In genomic region chr4:63253716-63254115, GRCm38 (mm10) we compare ENCODE assay signal across 14 mouse cellular contexts. TPM values are rescaled to one million over a fixed set of nuclear protein-coding genes. Genes with fewer than 3 reads are reported as not detected.
A peak's percentile ranks its signal among the peaks of the same experiment; 100 is the strongest.
DNase-seq lines count a peak whose midpoint lies in the region; ATAC-seq and TF ChIP-seq lines count a peak whose summit lies in the region.
"Had no signal": no experiment of that assay in that cellular context is flagged by ENCODE, and none has a peak within 500 bp of the region (broad histone marks: within the 10 kb centered on the region; RNA-seq: fewer than 3 reads in every experiment).

No protein-coding gene starts in this region.

- peaks cover 9% of the 10 kb centered on the region for H3K4me1 ChIP-seq in cerebellum, adult 2 months (ENCODE audit: control insufficient read depth, insufficient read depth, low read length)
- H3K4me1 ChIP-seq in limb, embryonic 13.5 days = no peaks in the 10 kb centered on the region
- H3K4me1 ChIP-seq: limb, embryonic 12.5 days had no signal

- no peaks in the 10 kb centered on the region for H3K27me3 ChIP-seq in cerebellum, adult 2 months (ENCODE audit: control insufficient read depth, insufficient read depth, low read length)
- no peaks in the 10 kb centered on the region for H3K27me3 ChIP-seq in limb, embryonic 13.5 days
- H3K27me3 ChIP-seq: limb, embryonic 12.5 days had no signal

- H3K9ac ChIP-seq in limb, embryonic 13.5 days = no peak overlapping the region
- H3K9ac ChIP-seq: limb, embryonic 12.5 days had no signal

- TF ChIP-seq CTCF in cerebellum, adult 2 months (IDR thresholded peaks at IDR 0.05; ENCODE audit: borderline replicate concordance, insufficient read depth, low read depth, low read length) = no peak
- no peak for TF ChIP-seq CTCF in left cerebral cortex, adult 2 months (IDR thresholded peaks at IDR 0.05)

- no peak for DNase-seq in cerebellum, adult 2 months
- no peak for DNase-seq in cerebellum, postnatal 14 days
- DNase-seq in left cerebral cortex, postnatal 10 days (ENCODE audit: extremely low spot score in 1 of 2, low spot score in 2 of 2) = peak; percentile 32 to 47
- no peak for DNase-seq in left cerebral cortex, adult 2 months (ENCODE audit: extremely low spot score in 1 of 2, low spot score in 2 of 2)
- peak; percentile 54 to 65 for DNase-seq in heart, postnatal 14 days
- DNase-seq in B cell, adult 2 months = no peak
- DNase-seq: kidney, postnatal 10 days had no signal

- 84% methylated on average over 6 of the region's 6 CpGs for WGBS in cerebellum, adult 2 months
- 90% methylated on average over 6 of the region's 6 CpGs for WGBS in limb, embryonic 13.5 days

- no peak overlapping the region for H3K4me2 ChIP-seq in limb, embryonic 13.5 days (replicated peaks)
- H3K4me2 ChIP-seq: limb, embryonic 12.5 days; midbrain, embryonic 11.5 days had no signal

- no peak for TF ChIP-seq POLR2A in cerebellum, adult 2 months (IDR thresholded peaks at IDR 0.05; ENCODE audit: borderline replicate concordance, insufficient read depth, low read length)

- no peak overlapping the region for H3K4me3 ChIP-seq in cerebellum, adult 2 months (replicated peaks; ENCODE audit: insufficient read depth, low read depth, low read length)
- H3K4me3 ChIP-seq in left cerebral cortex, adult 2 months = no peak overlapping the region
- H3K4me3 ChIP-seq in limb, embryonic 13.5 days = no peak overlapping the region
- H3K4me3 ChIP-seq: erythroblast, embryonic 14.5 days; limb, embryonic 12.5 days had no signal

- ATAC-seq in limb, embryonic 13.5 days (ENCODE audit: low FRiP score, low read depth) = peak; percentile 26; the same call in 1 of the 2 replicates
- no peak for ATAC-seq in megakaryocyte progenitor cell, adult 5-6 weeks (replicated peaks; ENCODE audit: poor library complexity)
- ATAC-seq: hindbrain, embryonic 16.5 days; lung, postnatal 0 days had no signal

- intact Hi-C loops in left cerebral cortex, postnatal 10 days (cut with DNase I) = no loop called here
- intact Hi-C loops in left cerebral cortex, adult 2 months (cut with DNase I) = loop anchor here (5.0 kb wide), 1 partner anchor 39 kb away; no protein-coding TSS in a partner anchor
- intact Hi-C loops in heart, postnatal 14 days (cut with DNase I) = no loop called here

- H3K27ac ChIP-seq in cerebellum, adult 2 months (ENCODE audit: insufficient read depth, low read length) = 0 out of 2 replicates have a peak overlapping the region, but pooled peaks have one; percentile 3
- no peak overlapping the region for H3K27ac ChIP-seq in left cerebral cortex, adult 2 months
- H3K27ac ChIP-seq in limb, embryonic 13.5 days = peak overlapping the region; percentile 6; the same call in 1 of the 2 replicates
- H3K27ac ChIP-seq: limb, embryonic 12.5 days had no signal

- H3K36me3 ChIP-seq in limb, embryonic 13.5 days = peaks cover 84% of the 10 kb centered on the region

- H3K9me3 ChIP-seq in limb, embryonic 13.5 days = no peaks in the 10 kb centered on the region
- H3K9me3 ChIP-seq: limb, embryonic 12.5 days had no signal

RNA-seq across cellular contexts. Expression of gene Col27a1, which starts 39.9 kb away (rescaled TPM):
- 24.2 and 27.4 TPM in 2 replicates for polyA plus RNA-seq in cerebellum, adult 2 months (2012; rRNA removed)
- total RNA-seq in left cerebral cortex, postnatal 10 days (2021) = 1 to 10 TPM; 2.5 to 3.3 TPM
- total RNA-seq in left cerebral cortex, adult 2 months (2021) = 1 to 10 TPM; 4.6 to 4.9 TPM
- 1 to 10 TPM; 2.4 to 3.4 TPM for total RNA-seq in heart, postnatal 14 days (2021)
- 32.1 and 32.3 TPM in 2 replicates for polyA plus RNA-seq in limb, embryonic 13.5 days (2015; fragmentation: Nextera tagmentation; extraction: Ambion mirVana)
- 0.07 and 0.15 TPM in 2 replicates for total RNA-seq in megakaryocyte progenitor cell, adult 5-6 weeks (2015)
- 0.10 and 0.29 TPM in 2 replicates for total RNA-seq in megakaryocyte progenitor cell, adult 5-6 weeks (2017)

Comparison
In these comparisons a context has a peak if more than half of its experiments do, and no peak if none do; other contexts are left out.
1. DNase-seq: peak in left cerebral cortex, postnatal 10 days (2 of 2) and heart, postnatal 14 days (2 of 2); none in cerebellum, adult 2 months (0 of 2), cerebellum, postnatal 14 days (0 of 2), left cerebral cortex, adult 2 months (0 of 2) and B cell, adult 2 months (0 of 2).